Mouse (Mus musculus) forebrain, embryonic 11.5 days (tissue): ENCODE data around the gene Bach1. TPM values are rescaled to one million over a fixed set of nuclear protein-coding genes. Genes with fewer than 3 reads are reported as not detected.
A peak's percentile ranks its signal among the peaks of the same experiment; 100 is the strongest.

ENCODE experiments used
- ATAC-seq: fragments of 200-750 bp; cut with Nextera tagmentation; replicated peaks from 2 replicates; pipeline ENCODE4 v1.8.0; 2017; ENCODE audit warnings: moderate TSS enrichment; ENCODE audit not compliant: low FRiP score
- DNase-seq: peaks from one replicate; pipeline ENCODE4 v3.0.0-alpha.2; 2017; ENCODE audit warnings: low spot score
- H3K27ac ChIP-seq: fragments of 300-500 bp; sonication (generic); 2 replicates; pipeline ENCODE4 v1.5.1; 2014; ENCODE audit warnings: low read depth, low read length
- H3K27me3 ChIP-seq: fragments of 300-500 bp; sonication (generic); 2 replicates; pipeline ENCODE4 v1.6.1; 2014; ENCODE audit warnings: mild to moderate bottlenecking, low read length, mixed read lengths; ENCODE audit not compliant: control insufficient read depth, insufficient read depth
- H3K36me3 ChIP-seq: fragments of 300-500 bp; sonication (generic); 2 replicates; pipeline ENCODE4 v1.6.1; 2014; ENCODE audit warnings: mild to moderate bottlenecking, low read length, moderate library complexity, mixed read lengths; ENCODE audit not compliant: control insufficient read depth, insufficient read depth
- H3K4me1 ChIP-seq: fragments of 300-500 bp; sonication (generic); replicated peaks from 2 replicates; pipeline ENCODE4 v1.6.1; 2014; ENCODE audit warnings: low read length, mixed read lengths; ENCODE audit not compliant: control insufficient read depth, insufficient read depth
- H3K4me2 ChIP-seq: fragments of 300-500 bp; sonication (generic); 2 replicates; pipeline ENCODE4 v1.6.1; 2014; ENCODE audit warnings: low read depth, mild to moderate bottlenecking, low read length, moderate library complexity, mixed read lengths; ENCODE audit not compliant: severe bottlenecking
- H3K4me3 ChIP-seq: fragments of 300-500 bp; sonication (generic); 2 replicates; pipeline ENCODE4 v1.5.1; 2014; ENCODE audit warnings: low read depth, low read length
- H3K9ac ChIP-seq: fragments of 300-500 bp; sonication (generic); 2 replicates; pipeline ENCODE4 v1.6.1; 2014; ENCODE audit warnings: low read length
- H3K9me3 ChIP-seq: fragments of 300-500 bp; sonication (generic); 2 replicates; pipeline ENCODE4 v1.6.1; 2016; ENCODE audit warnings: low read length, mixed read lengths; ENCODE audit not compliant: control insufficient read depth
- WGBS: fragments of 180-500 bp; shearing (Covaris S2); extraction: QIAGEN DNeasy Blood & Tissue Kit; methylation state at CpG from one replicate; pipeline ENCODE4 v1.1.7; 2014; 5-methylcytosine and 5-hydroxymethylcytosine counted together
- polyA plus RNA-seq: library from polyadenylated mRNA; unstranded; fragments of >200 nt; fragmentation: Nextera tagmentation; extraction: Ambion mirVana; gene quantifications from 2 replicates; pipeline ENCODE4 v1.2.1, GENCODE M21; 2014

Gene Bach1
- polyA plus RNA-seq, 1 experiment from 2014 or later: 18.9 TPM

DNA sequence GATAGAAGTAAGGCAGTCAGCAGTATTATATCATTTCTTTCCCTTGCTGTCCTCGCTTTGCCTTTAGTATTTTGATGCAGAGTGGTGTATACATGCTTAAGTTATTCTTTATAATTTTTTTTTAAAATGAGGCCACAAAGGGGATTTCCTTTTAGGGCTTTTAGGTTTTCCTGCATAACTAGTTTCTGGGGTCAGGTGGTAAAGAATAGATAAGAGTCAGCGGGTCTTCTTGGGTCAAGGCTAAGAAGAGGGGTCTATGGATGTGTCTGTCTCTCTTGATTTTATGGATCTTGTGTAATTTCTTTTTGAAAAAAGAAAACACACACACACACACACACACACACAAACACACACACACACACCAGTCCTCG is 1.6 kb downstream of the Bach1 start:
- peak overlapping the region; percentile 96 for H3K9ac ChIP-seq
- H3K4me3 ChIP-seq: peak overlapping the region; percentile 83
- H3K27ac ChIP-seq: 0 out of 2 replicates have a peak overlapping the region, but pooled peaks have one; percentile 86
- no peaks in the 10 kb centered on the region for H3K36me3 ChIP-seq
- no peaks in the 10 kb centered on the region for H3K9me3 ChIP-seq
- DNase-seq (no peak), ATAC-seq (no peak)
- WGBS: 30% methylated on average over 3 of the region's 3 CpGs
- H3K4me1 ChIP-seq: peaks cover 8% of the 10 kb centered on the region
- no peaks in the 10 kb centered on the region; the same call in 1 of the 2 replicates for H3K27me3 ChIP-seq
- H3K4me2 ChIP-seq: peak overlapping the region; percentile 77

DNA sequence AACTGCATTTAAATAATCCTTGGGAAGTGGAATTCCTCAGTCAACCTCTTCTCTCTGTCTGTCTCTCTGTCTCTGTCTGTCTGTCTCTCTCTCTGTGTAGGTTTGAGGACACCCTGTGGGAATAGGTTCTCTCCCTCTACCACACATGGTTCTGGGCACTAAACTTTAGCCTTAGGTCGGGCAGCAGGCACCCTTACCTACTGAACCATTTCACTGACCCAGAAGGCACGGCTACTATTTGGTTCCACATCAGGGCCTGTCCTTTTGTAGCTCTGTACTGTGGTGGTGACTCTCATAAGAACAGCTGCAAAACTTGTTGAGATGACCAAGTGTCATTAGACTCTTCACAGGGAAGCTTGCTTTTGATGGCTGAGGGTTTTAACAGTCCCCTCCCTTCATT is 3.1 kb downstream of the Bach1 start:
- H3K9ac ChIP-seq: no peak overlapping the region
- H3K9me3 ChIP-seq: no peaks in the 10 kb centered on the region
- no peak for DNase-seq
- no peak for ATAC-seq
- WGBS: 84% methylated on average over 2 of the region's 2 CpGs
- H3K4me1 ChIP-seq: peaks cover 13% of the 10 kb centered on the region
- no peak overlapping the region for H3K4me3 ChIP-seq
- H3K36me3 ChIP-seq: no peaks in the 10 kb centered on the region
- H3K4me2 ChIP-seq: no peak overlapping the region
- H3K27me3 ChIP-seq: no peaks in the 10 kb centered on the region; the same call in 1 of the 2 replicates
- no peak overlapping the region for H3K27ac ChIP-seq

DNA sequence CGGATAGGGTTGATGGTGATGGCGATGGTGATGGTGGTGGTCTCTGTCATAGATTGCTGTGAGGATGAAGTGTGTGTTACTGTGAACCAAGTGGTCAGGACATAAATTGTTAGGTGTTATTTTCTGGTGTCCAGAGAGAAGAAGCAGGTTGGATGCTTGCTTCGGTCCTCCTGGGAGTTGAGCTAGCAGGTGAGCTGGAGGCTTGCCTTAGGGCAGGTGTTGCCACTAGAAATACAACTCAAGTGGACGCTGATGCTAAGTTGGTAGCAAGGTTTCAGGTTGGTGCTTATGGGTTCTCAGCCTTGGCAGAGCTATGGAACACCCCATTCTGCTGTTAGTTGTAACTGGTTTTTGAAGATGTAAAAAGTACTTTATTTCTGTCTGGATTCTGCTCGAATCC is 4.1 kb downstream of the Bach1 start:
- no peaks in the 10 kb centered on the region for H3K9me3 ChIP-seq
- H3K36me3 ChIP-seq: no peaks in the 10 kb centered on the region
- H3K4me2 ChIP-seq: no peak overlapping the region
- no peak for ATAC-seq
- H3K4me1 ChIP-seq: peaks cover 13% of the 10 kb centered on the region
- no peak overlapping the region for H3K27ac ChIP-seq
- no peak overlapping the region for H3K9ac ChIP-seq
- H3K4me3 ChIP-seq: no peak overlapping the region
- 92% methylated on average over 5 of the region's 5 CpGs for WGBS
- H3K27me3 ChIP-seq: no peaks in the 10 kb centered on the region
- no peak for DNase-seq

DNA sequence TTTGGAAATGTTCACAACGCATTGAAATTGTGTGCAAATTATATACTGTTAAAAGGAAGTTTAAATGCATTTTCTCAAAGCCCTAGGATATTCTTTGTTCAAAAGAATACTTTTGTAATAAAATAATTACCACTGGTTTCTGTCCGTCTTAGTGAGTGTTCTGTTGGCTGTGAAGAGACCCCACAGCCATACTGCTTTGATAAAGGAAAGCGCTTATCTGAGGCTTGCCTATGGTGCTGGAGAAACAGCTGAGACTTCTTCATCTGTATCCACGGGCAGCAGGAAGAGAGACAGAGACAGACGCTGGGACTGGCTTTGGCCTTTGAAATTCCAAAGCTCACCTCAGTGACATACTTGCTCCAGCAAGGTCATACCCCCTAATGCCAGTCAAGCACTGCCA is 5.5 kb downstream of the Bach1 start:
- no peak overlapping the region for H3K4me2 ChIP-seq
- no peaks in the 10 kb centered on the region for H3K27me3 ChIP-seq
- WGBS: 70% methylated on average over 5 of the region's 5 CpGs
- peaks cover 16% of the 10 kb centered on the region for H3K4me1 ChIP-seq
- DNase-seq (no peak), ATAC-seq (no peak)
- no peak overlapping the region for H3K9ac ChIP-seq
- H3K36me3 ChIP-seq: no peaks in the 10 kb centered on the region
- H3K4me3 ChIP-seq: no peak overlapping the region
- H3K27ac ChIP-seq: no peak overlapping the region
- no peaks in the 10 kb centered on the region for H3K9me3 ChIP-seq

DNA sequence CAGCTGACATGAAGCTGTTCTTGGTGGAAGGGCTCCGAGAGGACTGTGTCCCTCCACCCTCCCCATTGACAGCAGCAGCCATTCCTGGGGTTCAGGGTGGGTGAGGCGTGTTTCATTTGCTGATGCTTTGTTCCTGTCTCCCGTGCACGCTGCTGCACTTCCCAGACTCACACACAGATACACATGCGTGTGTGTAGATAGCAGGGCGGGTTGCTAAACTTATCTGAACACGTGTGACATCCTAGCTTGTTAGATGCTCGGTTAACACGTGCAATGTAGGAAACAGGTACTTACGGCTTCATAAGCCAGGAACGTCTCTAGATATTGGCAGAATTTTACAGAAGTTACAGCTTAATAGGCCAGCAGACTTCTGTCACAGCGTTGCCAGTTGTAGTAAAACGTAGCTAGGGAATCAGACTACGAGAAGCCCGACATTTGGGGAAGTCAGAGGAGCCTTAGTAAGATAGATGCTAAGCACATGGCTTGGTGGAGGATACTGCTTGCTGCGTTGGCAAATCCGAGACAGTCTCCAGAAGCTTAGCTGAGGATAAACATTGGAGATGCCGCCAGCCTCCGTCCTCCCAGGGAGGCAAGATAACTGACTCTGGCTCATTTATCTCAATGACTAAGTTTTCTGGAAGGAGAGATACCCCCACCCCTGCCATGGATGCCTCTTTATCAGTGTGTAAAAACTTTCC is 7.3 kb downstream of the Bach1 start:
- WGBS: 65% methylated on average over 19 of the region's 19 CpGs
- no peak for DNase-seq
- H3K4me3 ChIP-seq: no peak overlapping the region
- H3K9ac ChIP-seq: no peak overlapping the region
- no peaks in the 10 kb centered on the region for H3K36me3 ChIP-seq
- H3K4me1 ChIP-seq: peaks cover 8% of the 10 kb centered on the region; the same call in 1 of the 2 replicates
- H3K4me2 ChIP-seq: no peak overlapping the region
- H3K9me3 ChIP-seq: no peaks in the 10 kb centered on the region
- no peak overlapping the region for H3K27ac ChIP-seq
- no peak for ATAC-seq
- H3K27me3 ChIP-seq: no peaks in the 10 kb centered on the region

DNA sequence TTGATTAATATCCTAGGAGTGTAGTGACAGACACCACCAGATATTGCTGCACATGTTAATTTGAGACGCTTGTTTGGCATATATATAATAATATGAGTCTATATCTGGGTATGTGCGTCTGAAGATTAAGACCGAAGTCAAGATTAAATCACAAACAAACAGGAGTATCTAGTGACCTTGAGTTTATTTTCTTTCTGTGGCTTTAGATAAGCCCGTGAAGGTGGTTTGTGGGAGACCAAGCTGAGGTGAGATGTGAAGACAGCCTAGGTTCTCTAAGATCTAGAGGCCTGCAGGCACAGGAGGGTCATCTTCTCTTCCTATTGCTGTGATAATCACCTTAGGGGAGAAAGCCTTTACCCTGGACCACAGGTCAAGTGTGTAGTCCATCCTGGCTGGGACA is 8.6 kb downstream of the Bach1 start:
- ATAC-seq (no peak), DNase-seq (no peak)
- no peak overlapping the region for H3K9ac ChIP-seq
- no peak overlapping the region for H3K4me2 ChIP-seq
- H3K36me3 ChIP-seq: no peaks in the 10 kb centered on the region
- WGBS: 83% methylated on average over 4 of the region's 4 CpGs
- no peaks in the 10 kb centered on the region for H3K9me3 ChIP-seq
- peaks cover 8% of the 10 kb centered on the region; the same call in 1 of the 2 replicates for H3K4me1 ChIP-seq
- H3K27me3 ChIP-seq: no peaks in the 10 kb centered on the region
- no peak overlapping the region for H3K4me3 ChIP-seq
- no peak overlapping the region for H3K27ac ChIP-seq

DNA sequence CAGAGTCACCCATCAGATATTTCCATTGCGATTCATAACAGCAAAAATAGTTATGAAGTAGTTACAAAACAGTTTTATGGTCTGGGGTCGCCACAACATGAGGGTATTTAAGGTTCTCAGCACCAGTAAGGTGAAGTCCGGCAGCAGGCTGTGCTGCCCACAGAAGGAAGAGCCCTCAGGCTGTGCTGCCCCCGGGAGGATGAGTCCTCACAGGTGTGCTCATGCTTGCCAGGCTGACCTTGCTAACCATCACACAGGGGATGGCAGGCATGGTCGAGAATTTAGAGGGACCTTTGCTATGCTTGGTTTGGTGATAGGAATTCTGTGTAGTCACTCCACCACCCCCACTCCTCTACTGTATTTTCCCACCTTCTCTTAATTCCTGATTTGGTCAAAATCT is 9.8 kb downstream of the Bach1 start:
- Histone ChIP-seq H3K27ac (no peak overlapping the region), H3K4me3 (no peak overlapping the region), H3K9me3 (no peaks in the 10 kb centered on the region), H3K36me3 (no peaks in the 10 kb centered on the region), H3K4me1 (peaks cover 8% of the 10 kb centered on the region; the same call in 1 of the 2 replicates), H3K4me2 (no peak overlapping the region), H3K27me3 (no peaks in the 10 kb centered on the region), H3K9ac (no peak overlapping the region)
- 81% methylated on average over 5 of the region's 5 CpGs for WGBS
- no peak for ATAC-seq
- DNase-seq: no peak

DNA sequence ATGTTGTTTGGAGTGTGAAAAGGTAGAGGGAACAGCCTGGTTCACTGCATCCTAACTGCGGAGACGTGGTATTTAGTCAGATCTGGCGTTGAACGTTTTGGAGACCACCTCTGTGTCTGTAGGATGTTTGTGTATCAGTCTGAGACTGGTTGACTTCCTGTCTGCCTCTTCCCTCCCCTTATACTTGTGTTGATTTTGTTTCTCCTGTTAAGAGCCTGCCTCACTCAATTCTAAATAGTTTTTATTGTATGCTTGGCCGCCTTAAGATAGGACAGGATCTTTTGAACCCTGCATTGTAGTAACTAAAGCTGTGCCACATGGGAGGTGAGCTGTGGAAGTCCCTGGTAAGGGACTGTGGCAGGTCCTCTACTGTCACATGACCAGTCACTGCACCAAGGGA is 10.4 kb downstream of the Bach1 start:
- WGBS: 73% methylated on average over 5 of the region's 5 CpGs
- no peak for DNase-seq
- Histone ChIP-seq H3K4me1 (peaks cover 8% of the 10 kb centered on the region; the same call in 1 of the 2 replicates), H3K9me3 (no peaks in the 10 kb centered on the region), H3K36me3 (no peaks in the 10 kb centered on the region), H3K27me3 (no peaks in the 10 kb centered on the region), H3K27ac (no peak overlapping the region), H3K4me2 (no peak overlapping the region), H3K9ac (no peak overlapping the region), H3K4me3 (no peak overlapping the region)
- no peak for ATAC-seq

DNA sequence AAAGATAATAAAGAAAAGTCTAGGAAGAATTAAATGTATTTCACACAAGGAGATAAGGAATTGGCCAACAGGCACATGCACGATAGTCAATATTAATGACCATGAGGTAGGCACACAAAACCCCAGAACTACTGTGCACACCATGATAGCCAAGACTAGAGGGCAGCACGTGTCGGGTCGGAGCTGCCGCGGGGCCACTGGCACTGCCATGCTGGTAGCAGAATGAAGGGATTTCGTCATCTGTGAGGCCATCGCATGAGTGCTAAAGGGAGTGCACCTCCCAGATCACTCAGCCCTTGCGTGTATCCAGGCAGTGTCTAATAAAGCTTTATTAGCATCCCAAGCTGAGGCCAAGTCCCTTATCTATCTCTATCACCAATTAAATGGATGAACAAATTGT is 11.2 kb downstream of the Bach1 start:
- Histone ChIP-seq H3K9ac (no peak overlapping the region), H3K4me3 (no peak overlapping the region), H3K9me3 (no peaks in the 10 kb centered on the region), H3K4me1 (peaks cover 8% of the 10 kb centered on the region; the same call in 1 of the 2 replicates), H3K36me3 (no peaks in the 10 kb centered on the region), H3K27me3 (no peaks in the 10 kb centered on the region), H3K27ac (no peak overlapping the region), H3K4me2 (no peak overlapping the region)
- ATAC-seq: no peak
- no peak for DNase-seq
- WGBS: 94% methylated on average over 9 of the region's 9 CpGs
